Mouse (Mus musculus): ENCODE data around the gene Tmem163. TPM values are rescaled to one million over a fixed set of nuclear protein-coding genes. Genes with fewer than 3 reads are reported as not detected.

The Tmem163 gene
- polyA plus RNA-seq, 2 experiments: 0.13 to 0.27 TPM

DNA sequence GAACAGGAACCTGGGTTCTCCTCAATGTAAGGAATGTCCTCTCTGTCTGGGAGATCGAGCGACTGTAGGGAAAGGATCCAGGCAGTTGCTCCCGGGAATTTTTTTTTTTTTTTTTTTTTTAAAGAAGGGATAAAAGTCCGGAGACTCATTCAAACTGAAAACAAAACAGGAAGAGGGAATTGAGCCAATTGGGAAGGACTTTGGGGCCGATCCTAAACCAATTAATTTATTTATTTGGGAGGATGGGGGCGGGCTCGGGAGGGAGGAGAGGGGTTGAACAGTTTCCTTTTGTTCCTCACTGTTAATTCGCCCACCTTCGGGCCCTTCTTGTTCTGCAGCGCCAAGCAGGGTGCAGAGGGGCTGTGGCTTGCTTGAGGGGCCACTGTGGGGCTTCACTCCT is 196.4 kb downstream of the Tmem163 start:
- Histone ChIP-seq H3K9ac (replicated peaks) (no peak overlapping the region), H3K4me3 (ENCODE audit: insufficient read depth in 1 of 2, low read depth in 2 of 2, low read length in 2 of 2) (no peak overlapping the region), H3K36me3 (replicated peaks; ENCODE audit: control insufficient read depth, insufficient read depth, low read depth) (no peaks in the 10 kb centered on the region), H3K27ac (no peak overlapping the region), H3K27me3 (ENCODE audit: control insufficient read depth, insufficient read depth, low read length) (no peaks in the 10 kb centered on the region), H3K9me3 (ENCODE audit: control insufficient read depth, low read length) (no peaks in the 10 kb centered on the region), H3K4me1 (replicated peaks; ENCODE audit: control insufficient read depth in 2 of 2, insufficient read depth in 2 of 2, low read length in 1 of 2) (no peaks in the 10 kb centered on the region), H3K4me2 (ENCODE audit: low read depth) (no peak overlapping the region)
- no peak for TF ChIP-seq EP300 (IDR thresholded peaks at IDR 0.05; ENCODE audit: low read depth)
- no peak for TF ChIP-seq CTCF (IDR thresholded peaks at IDR 0.05; ENCODE audit: low read depth)
- no peak for ATAC-seq (ENCODE audit: insufficient read depth)
- 72% methylated on average over 10 of the region's 10 CpGs for WGBS (ENCODE audit: insufficient replicate concordance)
- DNase-seq (ENCODE audit: low read depth in 3 of 3, low spot score in 3 of 3): no peak

- Histone ChIP-seq H3K36me3 (replicated peaks; ENCODE audit: control insufficient read depth, insufficient read depth, low read depth) (no peaks in the 10 kb centered on the region), H3K27ac (no peak overlapping the region), H3K4me3 (ENCODE audit: insufficient read depth in 1 of 2, low read depth in 2 of 2, low read length in 2 of 2) (no peak overlapping the region), H3K9me3 (ENCODE audit: control insufficient read depth, low read length) (no peaks in the 10 kb centered on the region), H3K4me2 (ENCODE audit: low read depth) (no peak overlapping the region), H3K27me3 (ENCODE audit: control insufficient read depth, insufficient read depth, low read length) (no peaks in the 10 kb centered on the region), H3K9ac (replicated peaks) (no peak overlapping the region), H3K4me1 (replicated peaks; ENCODE audit: control insufficient read depth in 2 of 2, insufficient read depth in 2 of 2, low read length in 1 of 2) (no peaks in the 10 kb centered on the region)
- no peak for DNase-seq (ENCODE audit: low read depth in 3 of 3, low spot score in 3 of 3)
- TF ChIP-seq EP300 (IDR thresholded peaks at IDR 0.05; ENCODE audit: low read depth): no peak
- no peak for TF ChIP-seq CTCF (IDR thresholded peaks at IDR 0.05; ENCODE audit: low read depth)
- no peak for ATAC-seq (ENCODE audit: insufficient read depth)
- WGBS (ENCODE audit: insufficient replicate concordance): 69% methylated on average over 5 of the region's 5 CpGs
Measured at GRCm38 (mm10) chr1:127475756-127476155, 203.6 kb downstream of the Tmem163 start.

- Histone ChIP-seq H3K9ac (replicated peaks) (no peak overlapping the region), H3K4me2 (ENCODE audit: low read depth) (no peak overlapping the region), H3K9me3 (ENCODE audit: control insufficient read depth, low read length) (no peaks in the 10 kb centered on the region), H3K4me3 (ENCODE audit: insufficient read depth in 1 of 2, low read depth in 2 of 2, low read length in 2 of 2) (no peak overlapping the region), H3K36me3 (replicated peaks; ENCODE audit: control insufficient read depth, insufficient read depth, low read depth) (no peaks in the 10 kb centered on the region), H3K4me1 (replicated peaks; ENCODE audit: control insufficient read depth in 2 of 2, insufficient read depth in 2 of 2, low read length in 1 of 2) (no peaks in the 10 kb centered on the region), H3K27ac (no peak overlapping the region), H3K27me3 (ENCODE audit: control insufficient read depth, insufficient read depth, low read length) (no peaks in the 10 kb centered on the region)
- 42% methylated on average over 4 of the region's 4 CpGs for WGBS (ENCODE audit: insufficient replicate concordance)
- no peak for TF ChIP-seq EP300 (IDR thresholded peaks at IDR 0.05; ENCODE audit: low read depth)
- no peak for TF ChIP-seq CTCF (IDR thresholded peaks at IDR 0.05; ENCODE audit: low read depth)
- no peak for ATAC-seq (ENCODE audit: insufficient read depth)
- DNase-seq (ENCODE audit: low read depth in 3 of 3, low spot score in 3 of 3): no peak
Measured at GRCm38 (mm10) chr1:127470175-127470574, 209.2 kb downstream of the Tmem163 start.

GRCm38 (mm10) chr1:127467238-127467637 is 212.1 kb downstream of the Tmem163 start:
- Histone ChIP-seq H3K27me3 (ENCODE audit: control insufficient read depth, insufficient read depth, low read length) (no peaks in the 10 kb centered on the region), H3K27ac (no peak overlapping the region), H3K4me3 (ENCODE audit: insufficient read depth in 1 of 2, low read depth in 2 of 2, low read length in 2 of 2) (no peak overlapping the region), H3K9ac (replicated peaks) (no peak overlapping the region), H3K4me2 (ENCODE audit: low read depth) (no peak overlapping the region), H3K9me3 (ENCODE audit: control insufficient read depth, low read length) (no peaks in the 10 kb centered on the region), H3K4me1 (replicated peaks; ENCODE audit: control insufficient read depth in 2 of 2, insufficient read depth in 2 of 2, low read length in 1 of 2) (no peaks in the 10 kb centered on the region), H3K36me3 (replicated peaks; ENCODE audit: control insufficient read depth, insufficient read depth, low read depth) (no peaks in the 10 kb centered on the region)
- no peak for DNase-seq (ENCODE audit: low read depth in 3 of 3, low spot score in 3 of 3)
- 83% methylated on average over 5 of the region's 5 CpGs for WGBS (ENCODE audit: insufficient replicate concordance)
- ATAC-seq (ENCODE audit: insufficient read depth): no peak
- TF ChIP-seq CTCF (IDR thresholded peaks at IDR 0.05; ENCODE audit: low read depth): no peak
- TF ChIP-seq EP300 (IDR thresholded peaks at IDR 0.05; ENCODE audit: low read depth): no peak

DNA sequence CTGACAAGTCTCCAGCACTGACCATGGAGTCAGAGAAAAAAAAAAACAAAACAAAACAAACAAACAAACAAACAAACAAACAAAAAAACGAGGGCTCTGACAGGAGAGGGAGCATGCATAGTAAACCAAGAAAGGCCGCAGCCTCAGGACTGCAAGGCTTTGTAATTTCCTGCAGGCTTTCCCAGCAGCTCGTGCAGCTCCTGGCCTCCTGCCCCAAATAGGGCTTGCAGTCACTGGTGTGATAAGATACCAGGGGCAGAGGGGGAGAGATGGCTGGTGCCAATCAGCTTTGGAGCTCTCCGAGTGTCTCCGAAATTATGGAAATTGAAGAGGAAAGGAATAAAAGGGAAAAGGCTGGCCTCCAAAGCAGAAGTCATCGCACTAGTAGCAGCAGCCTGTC is 214.1 kb downstream of the Tmem163 start:
- Histone ChIP-seq H3K27ac (no peak overlapping the region), H3K9me3 (ENCODE audit: control insufficient read depth, low read length) (no peaks in the 10 kb centered on the region), H3K9ac (replicated peaks) (no peak overlapping the region), H3K4me1 (replicated peaks; ENCODE audit: control insufficient read depth in 2 of 2, insufficient read depth in 2 of 2, low read length in 1 of 2) (no peaks in the 10 kb centered on the region), H3K36me3 (replicated peaks; ENCODE audit: control insufficient read depth, insufficient read depth, low read depth) (no peaks in the 10 kb centered on the region), H3K4me3 (ENCODE audit: insufficient read depth in 1 of 2, low read depth in 2 of 2, low read length in 2 of 2) (no peak overlapping the region), H3K27me3 (ENCODE audit: control insufficient read depth, insufficient read depth, low read length) (no peaks in the 10 kb centered on the region), H3K4me2 (ENCODE audit: low read depth) (no peak overlapping the region)
- no peak for ATAC-seq (ENCODE audit: insufficient read depth)
- TF ChIP-seq CTCF (IDR thresholded peaks at IDR 0.05; ENCODE audit: low read depth) (no peak), EP300 (IDR thresholded peaks at IDR 0.05; ENCODE audit: low read depth) (no peak)
- no peak for DNase-seq (ENCODE audit: low read depth in 3 of 3, low spot score in 3 of 3)
- WGBS (ENCODE audit: insufficient replicate concordance): 45% methylated on average over 6 of the region's 6 CpGs
